Mouse (Mus musculus) hindbrain, embryonic 14.5 days (tissue): ENCODE data around the gene Gm11060. TPM values are rescaled to one million over a fixed set of nuclear protein-coding genes. Genes with fewer than 3 reads are reported as not detected.
A peak's percentile ranks its signal among the peaks of the same experiment; 100 is the strongest.

Source experiments
- ATAC-seq: fragments of 200-750 bp; cut with Nextera tagmentation; 2 replicates; pipeline ENCODE4 v1.8.0; 2017; ENCODE audit warnings: moderate number of reproducible peaks, mild to moderate bottlenecking, moderate TSS enrichment, moderate library complexity; ENCODE audit not compliant: low FRiP score
- DNase-seq: peaks from one replicate; pipeline ENCODE4 v3.0.0-alpha.2; 2015; ENCODE audit warnings: low spot score
- H3K27ac ChIP-seq: fragments of 300-500 bp; sonication (generic); 2 replicates; pipeline ENCODE4 v1.5.1; 2014; ENCODE audit warnings: mild to moderate bottlenecking, moderate library complexity
- H3K27me3 ChIP-seq: fragments of 300-500 bp; sonication (generic); 2 replicates; pipeline ENCODE4 v1.6.1; 2014; ENCODE audit warnings: mild to moderate bottlenecking, low read length, mixed read lengths; ENCODE audit not compliant: control insufficient read depth, insufficient read depth
- H3K36me3 ChIP-seq: fragments of 300-500 bp; sonication (generic); replicated peaks from 2 replicates; pipeline ENCODE4 v1.6.1; 2014; ENCODE audit not compliant: control insufficient read depth, insufficient read depth
- H3K4me1 ChIP-seq: fragments of 300-500 bp; sonication (generic); replicated peaks from 2 replicates; pipeline ENCODE4 v1.6.1; 2014; ENCODE audit warnings: antibody characterized with exemption, low read length, mixed read lengths; ENCODE audit not compliant: control insufficient read depth, insufficient read depth
- H3K4me2 ChIP-seq: fragments of 300-500 bp; sonication (generic); replicated peaks from 2 replicates; pipeline ENCODE4 v1.6.1; 2014; ENCODE audit warnings: mild to moderate bottlenecking, moderate library complexity
- H3K4me3 ChIP-seq: fragments of 300-500 bp; sonication (generic); replicated peaks from 2 replicates; pipeline ENCODE4 v1.5.1; 2014; ENCODE audit warnings: mild to moderate bottlenecking, low read length
- H3K9ac ChIP-seq: fragments of 300-500 bp; sonication (generic); 2 replicates; pipeline ENCODE4 v1.6.1; 2014
- H3K9me3 ChIP-seq: fragments of 300-500 bp; sonication (generic); 2 replicates; pipeline ENCODE4 v1.6.1; 2016; ENCODE audit warnings: low read length; ENCODE audit not compliant: control insufficient read depth
- WGBS: fragments of 180-500 bp; shearing (Covaris S2); extraction: QIAGEN DNeasy Blood & Tissue Kit; methylation state at CpG from one replicate; pipeline ENCODE4 v1.1.7; 2014; 5-methylcytosine and 5-hydroxymethylcytosine counted together
- polyA plus RNA-seq: library from polyadenylated mRNA; unstranded; fragments of >200 nt; fragmentation: Nextera tagmentation; extraction: Ambion mirVana; gene quantifications from 2 replicates; pipeline ENCODE4 v1.2.1, GENCODE M21; 2014

Gm11060 gene
- polyA plus RNA-seq, 1 experiment from 2014 or later = not detected

GRCm38 (mm10) chr2:105125641-105126040 lies 33.8 kb downstream of the Gm11060 start:
- no peak overlapping the region for H3K4me3 ChIP-seq
- no peak overlapping the region for H3K9ac ChIP-seq
- H3K27ac ChIP-seq = no peak overlapping the region
- DNase-seq = no peak
- H3K36me3 ChIP-seq = no peaks in the 10 kb centered on the region
- WGBS = 2% methylated on average over 15 of the region's 15 CpGs
- no peak for ATAC-seq
- no peaks in the 10 kb centered on the region for H3K9me3 ChIP-seq
- no peaks in the 10 kb centered on the region for H3K4me1 ChIP-seq
- no peak overlapping the region for H3K4me2 ChIP-seq
- H3K27me3 ChIP-seq = peaks cover 95% of the 10 kb centered on the region

GRCm38 (mm10) chr2:105126279-105126678 lies 34.5 kb downstream of the Gm11060 start, which contains the start of gene Wt1:
TSS of gene Wt1 (plus strand) at chr2:105126529.
- ATAC-seq = 0 out of 2 replicates have a peak, but pooled peaks have one; percentile 44
- no peaks in the 10 kb centered on the region for H3K36me3 ChIP-seq
- H3K4me3 ChIP-seq = 0 out of 2 replicates have a peak within 1 kb of the TSS, but pooled peaks have one; percentile 3
- no peaks in the 10 kb centered on the region for H3K9me3 ChIP-seq
- H3K4me1 ChIP-seq = no peaks in the 10 kb centered on the region
- no peak within 1 kb of the TSS for H3K27ac ChIP-seq
- H3K27me3 ChIP-seq = peaks cover 95% of the 10 kb centered on the region
- peak within 1 kb of the TSS; percentile 33 for H3K4me2 ChIP-seq
- DNase-seq = no peak
- WGBS = 2% methylated on average over 25 of the region's 25 CpGs
- no peak within 1 kb of the TSS for H3K9ac ChIP-seq

GRCm38 (mm10) chr2:105126691-105127530 lies 35.1 kb downstream of the Gm11060 start:
- ATAC-seq (0 out of 2 replicates have a peak, but pooled peaks have one; percentile 9), DNase-seq (no peak)
- H3K27me3 ChIP-seq = peaks cover 95% of the 10 kb centered on the region
- H3K4me2 ChIP-seq = peak overlapping the region; percentile 33
- H3K4me3 ChIP-seq = 0 out of 2 replicates have a peak overlapping the region, but pooled peaks have one; percentile 3
- WGBS = under 1% methylated on average over 84 of the region's 92 CpGs
- no peak overlapping the region for H3K27ac ChIP-seq
- H3K9ac ChIP-seq = no peak overlapping the region
- H3K36me3 ChIP-seq = no peaks in the 10 kb centered on the region
- H3K9me3 ChIP-seq = no peaks in the 10 kb centered on the region
- H3K4me1 ChIP-seq = no peaks in the 10 kb centered on the region

- DNase-seq = no peak
- Histone ChIP-seq H3K4me1 (no peaks in the 10 kb centered on the region), H3K9me3 (no peaks in the 10 kb centered on the region), H3K4me3 (0 out of 2 replicates have a peak overlapping the region, but pooled peaks have one; percentile 3), H3K9ac (no peak overlapping the region), H3K4me2 (no peak overlapping the region), H3K27me3 (peaks cover 96% of the 10 kb centered on the region), H3K27ac (no peak overlapping the region), H3K36me3 (no peaks in the 10 kb centered on the region)
- no peak for ATAC-seq
- WGBS = 1% methylated on average over 52 of the region's 52 CpGs
Observed at GRCm38 (mm10) chr2:105127531-105128480, 36.0 kb downstream of the Gm11060 start.

- no peak for DNase-seq
- Histone ChIP-seq H3K27ac (no peak overlapping the region), H3K27me3 (peaks cover 96% of the 10 kb centered on the region), H3K9ac (no peak overlapping the region), H3K4me2 (no peak overlapping the region), H3K4me1 (no peaks in the 10 kb centered on the region), H3K4me3 (no peak overlapping the region), H3K9me3 (no peaks in the 10 kb centered on the region), H3K36me3 (no peaks in the 10 kb centered on the region)
- 3% methylated on average over 12 of the region's 12 CpGs for WGBS
- ATAC-seq = no peak
Observed at GRCm38 (mm10) chr2:105128564-105128963, 36.7 kb downstream of the Gm11060 start.

- DNase-seq (no peak), ATAC-seq (no peak)
- Histone ChIP-seq H3K27me3 (peaks cover 96% of the 10 kb centered on the region), H3K4me3 (no peak overlapping the region), H3K4me2 (no peak overlapping the region), H3K27ac (no peak overlapping the region), H3K9ac (no peak overlapping the region), H3K36me3 (no peaks in the 10 kb centered on the region), H3K9me3 (no peaks in the 10 kb centered on the region), H3K4me1 (no peaks in the 10 kb centered on the region)
- WGBS = under 1% methylated on average over 31 of the region's 32 CpGs
Observed at GRCm38 (mm10) chr2:105130351-105131060, 38.7 kb downstream of the Gm11060 start.

GRCm38 (mm10) chr2:105131061-105131810 lies 39.4 kb downstream of the Gm11060 start:
- Histone ChIP-seq H3K4me1 (no peaks in the 10 kb centered on the region), H3K36me3 (no peaks in the 10 kb centered on the region), H3K9me3 (no peaks in the 10 kb centered on the region), H3K4me3 (no peak overlapping the region), H3K27me3 (peaks cover 96% of the 10 kb centered on the region), H3K4me2 (no peak overlapping the region), H3K9ac (no peak overlapping the region), H3K27ac (no peak overlapping the region)
- 5% methylated on average over 12 of the region's 12 CpGs for WGBS
- DNase-seq (no peak), ATAC-seq (no peak)

- 4% methylated on average over 2 of the region's 2 CpGs for WGBS
- ATAC-seq = no peak
- Histone ChIP-seq H3K4me1 (no peaks in the 10 kb centered on the region), H3K4me3 (no peak overlapping the region), H3K9me3 (no peaks in the 10 kb centered on the region), H3K36me3 (no peaks in the 10 kb centered on the region), H3K27ac (no peak overlapping the region), H3K9ac (no peak overlapping the region), H3K4me2 (no peak overlapping the region), H3K27me3 (peaks cover 96% of the 10 kb centered on the region)
- no peak for DNase-seq
Observed at GRCm38 (mm10) chr2:105131811-105132100, 39.9 kb downstream of the Gm11060 start.
